Mouse (Mus musculus): Measurements from ENCODE around the gene Poc1a.

- TF ChIP-seq CTCF (IDR thresholded peaks at IDR 0.05; ENCODE audit: low read depth, low read length), result no peak
- TF ChIP-seq GATA1 (IDR thresholded peaks at IDR 0.05; ENCODE audit: borderline replicate concordance, low read length), result no peak
- no peak for TF ChIP-seq POLR2AphosphoS5 (IDR thresholded peaks at IDR 0.05; ENCODE audit: insufficient replicate concordance, low read depth, low read length)
- TF ChIP-seq TAL1 (conservative IDR thresholded peaks at IDR 0.05; ENCODE audit: low read depth, low read length), result no peak
- TF ChIP-seq GATA2 (IDR thresholded peaks at IDR 0.05; ENCODE audit: borderline replicate concordance, low read depth, low read length), result no peak
Measured at GRCm38 (mm10) chr9:106312950-106313360, 32.1 kb downstream of the Poc1a start.

All from G1E (cell line).